Mouse (Mus musculus): ENCODE data around the gene Vldlr. TPM values are rescaled to one million over a fixed set of nuclear protein-coding genes. Genes with fewer than 3 reads are reported as not detected.

Vldlr gene
- total RNA-seq, 2 experiments from 2014 or later = 3.7 TPM; not detected in 1

- ATAC-seq (replicated peaks; ENCODE audit: low FRiP score, poor library complexity, severe bottlenecking) = no peak
Observed at GRCm38 (mm10) chr19:27227131-27227530, 10.8 kb downstream of the Vldlr start.

- ATAC-seq (replicated peaks; ENCODE audit: low FRiP score, poor library complexity, severe bottlenecking) = no peak
Observed at GRCm38 (mm10) chr19:27228254-27228653, 12.0 kb downstream of the Vldlr start.

- ATAC-seq (replicated peaks; ENCODE audit: low FRiP score, poor library complexity, severe bottlenecking) = no peak
Observed at GRCm38 (mm10) chr19:27233386-27233785, 17.1 kb downstream of the Vldlr start.

- no peak for ATAC-seq (replicated peaks; ENCODE audit: low FRiP score, poor library complexity, severe bottlenecking)
Observed at GRCm38 (mm10) chr19:27239913-27240312, 23.6 kb downstream of the Vldlr start.

- ATAC-seq (replicated peaks; ENCODE audit: low FRiP score, poor library complexity, severe bottlenecking) = no peak
Observed at GRCm38 (mm10) chr19:27243527-27243926, 27.2 kb downstream of the Vldlr start.

GRCm38 (mm10) chr19:27254756-27255155 lies 38.5 kb downstream of the Vldlr start:
- ATAC-seq (replicated peaks; ENCODE audit: low FRiP score, poor library complexity, severe bottlenecking) = no peak

- ATAC-seq (replicated peaks; ENCODE audit: low FRiP score, poor library complexity, severe bottlenecking) = no peak
Observed at GRCm38 (mm10) chr19:27255678-27256077, 39.4 kb downstream of the Vldlr start.

- no peak for ATAC-seq (replicated peaks; ENCODE audit: low FRiP score, poor library complexity, severe bottlenecking)
Observed at GRCm38 (mm10) chr19:27260102-27260501, 43.8 kb downstream of the Vldlr start.

GRCm38 (mm10) chr19:27260621-27261278 lies 44.5 kb downstream of the Vldlr start:
- no peak for ATAC-seq (replicated peaks; ENCODE audit: low FRiP score, poor library complexity, severe bottlenecking)

GRCm38 (mm10) chr19:27262141-27262540 lies 45.9 kb downstream of the Vldlr start:
- no peak for ATAC-seq (replicated peaks; ENCODE audit: low FRiP score, poor library complexity, severe bottlenecking)

- ATAC-seq (replicated peaks; ENCODE audit: low FRiP score, poor library complexity, severe bottlenecking) = no peak
Observed at GRCm38 (mm10) chr19:27273385-27273784, 57.1 kb downstream of the Vldlr start.

- ATAC-seq (replicated peaks; ENCODE audit: low FRiP score, poor library complexity, severe bottlenecking) = no peak
Observed at GRCm38 (mm10) chr19:27274382-27274781, 58.1 kb downstream of the Vldlr start.

- no peak for ATAC-seq (replicated peaks; ENCODE audit: low FRiP score, poor library complexity, severe bottlenecking)
Observed at GRCm38 (mm10) chr19:27279174-27279573, 62.9 kb downstream of the Vldlr start.

Other genes starting within 250 kb of the Vldlr start
- not detected in 2 replicates for gene Kcnv2, start 106.1 kb downstream of the Vldlr start, total RNA-seq (2015; ENCODE audit: low replicate concordance)
- gene Kcnv2, start 106.1 kb downstream of the Vldlr start, total RNA-seq (2017; ENCODE audit: low replicate concordance) = not detected in 2 replicates
- 28.4 and 57.3 TPM in 2 replicates for gene Pum3, start 213.3 kb downstream of the Vldlr start, total RNA-seq (2015; ENCODE audit: low replicate concordance)
- gene Pum3, start 213.3 kb downstream of the Vldlr start, total RNA-seq (2017; ENCODE audit: low replicate concordance) = 19.8 and 26.0 TPM in 2 replicates